Mouse (Mus musculus) midbrain, postnatal 0 days (tissue): ENCODE measurements at regions not wholly inside any gene's neighbourhood (a gene's known extent, or its start where the extent isn't known, plus 50 kb on each side); places are given as distances from the start of the nearest gene placed in this dataset.
A peak's percentile ranks its signal among the peaks of the same experiment; 100 is the strongest.
"Not testable (repeated sequence)": the region's sequence is repeated elsewhere in the genome, so short reads cannot be mapped to it uniquely, and the experiment has no call there.

Experiments used
- ATAC-seq: fragments of 200-750 bp; cut with Nextera tagmentation; 2 replicates; pipeline ENCODE4 v1.8.0; 2017; ENCODE audit warnings: moderate number of reproducible peaks, mild to moderate bottlenecking, moderate TSS enrichment, moderate library complexity; ENCODE audit not compliant: low FRiP score
- DNase-seq: peaks from one replicate; pipeline ENCODE4 v3.0.0-alpha.2; 2015; ENCODE audit warnings: low spot score
- H3K27ac ChIP-seq: fragments of 300-500 bp; sonication (generic); 2 replicates; pipeline ENCODE4 v1.5.1; 2014; ENCODE audit warnings: low read depth, mild to moderate bottlenecking, low read length, mixed read lengths
- H3K27me3 ChIP-seq: fragments of 300-500 bp; sonication (generic); 2 replicates; pipeline ENCODE4 v1.6.1; 2014; ENCODE audit warnings: low read length, control low read depth, mixed read lengths; ENCODE audit not compliant: insufficient read depth
- H3K36me3 ChIP-seq: fragments of 300-500 bp; sonication (generic); 2 replicates; pipeline ENCODE4 v1.6.1; 2014; ENCODE audit warnings: low read length, control low read depth, mixed read lengths; ENCODE audit not compliant: insufficient read depth
- H3K4me1 ChIP-seq: fragments of 300-500 bp; sonication (generic); 2 replicates; pipeline ENCODE4 v1.6.1; 2014; ENCODE audit warnings: mild to moderate bottlenecking, control low read depth, antibody characterized with exemption, low read length, mixed read lengths; ENCODE audit not compliant: insufficient read depth
- H3K4me2 ChIP-seq: fragments of 300-500 bp; sonication (generic); 2 replicates; pipeline ENCODE4 v1.6.1; 2014; ENCODE audit warnings: low read depth, mild to moderate bottlenecking, low read length, mixed read lengths; ENCODE audit not compliant: poor library complexity, severe bottlenecking
- H3K4me3 ChIP-seq: fragments of 300-500 bp; sonication (generic); 2 replicates; pipeline ENCODE4 v1.5.1; 2014; ENCODE audit warnings: low read depth, mild to moderate bottlenecking, low read length, moderate library complexity
- H3K9ac ChIP-seq: fragments of 300-500 bp; sonication (generic); replicated peaks from 2 replicates; pipeline ENCODE4 v1.6.1; 2014; ENCODE audit warnings: mild to moderate bottlenecking, low read length, moderate library complexity, mixed read lengths; ENCODE audit not compliant: poor library complexity, severe bottlenecking
- H3K9me3 ChIP-seq: fragments of 300-500 bp; sonication (generic); 2 replicates; pipeline ENCODE4 v1.6.1; 2016; ENCODE audit warnings: low read length, control low read depth
- CTCF ChIP-seq: IDR thresholded peaks from 2 replicates; pipeline ENCODE4 v1.5.1; 2016; ENCODE audit warnings: antibody characterized with exemption, mild to moderate bottlenecking
- WGBS: fragments of 180-500 bp; shearing (Covaris S2); extraction: QIAGEN DNeasy Blood & Tissue Kit; methylation state at CpG from one replicate; pipeline ENCODE4 v1.1.7; 2014; 5-methylcytosine and 5-hydroxymethylcytosine counted together

DNA sequence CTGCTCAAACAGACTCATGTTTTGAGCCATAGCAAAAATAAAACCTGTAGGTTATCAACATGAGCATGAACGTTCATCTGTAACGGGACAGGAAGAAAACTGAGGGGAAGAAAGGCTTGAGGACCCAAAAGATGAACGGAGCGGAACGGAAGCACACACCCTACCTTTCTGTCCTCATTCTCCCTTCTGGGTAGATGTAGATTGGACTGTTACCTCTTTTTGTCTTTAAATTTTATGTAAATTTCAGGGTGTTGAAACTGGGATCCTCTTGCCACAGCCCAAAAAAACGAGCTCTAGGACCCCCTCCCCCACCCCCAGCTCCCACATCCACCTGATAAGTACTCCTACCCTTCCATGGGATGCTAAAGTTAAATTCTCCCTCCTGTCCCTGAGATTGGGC is 107.8 kb upstream of the Ipo5 start:
- TF ChIP-seq CTCF, result no peak
- H3K9ac ChIP-seq, result no peak overlapping the region
- no peak overlapping the region for H3K27ac ChIP-seq
- no peak for ATAC-seq
- H3K4me1 ChIP-seq, result 0 out of 2 replicates have a peak, but pooled peaks cover 6% of the 10 kb centered on the region
- H3K9me3 ChIP-seq, result no peaks in the 10 kb centered on the region
- H3K4me3 ChIP-seq, result 0 out of 2 replicates have a peak overlapping the region, but pooled peaks have one; percentile 2
- H3K4me2 ChIP-seq, result peak overlapping the region; percentile 24; the same call in 1 of the 2 replicates
- 31% methylated on average over 6 of the region's 6 CpGs for WGBS
- H3K36me3 ChIP-seq, result no peaks in the 10 kb centered on the region
- no peaks in the 10 kb centered on the region for H3K27me3 ChIP-seq
- DNase-seq, result no peak

DNA sequence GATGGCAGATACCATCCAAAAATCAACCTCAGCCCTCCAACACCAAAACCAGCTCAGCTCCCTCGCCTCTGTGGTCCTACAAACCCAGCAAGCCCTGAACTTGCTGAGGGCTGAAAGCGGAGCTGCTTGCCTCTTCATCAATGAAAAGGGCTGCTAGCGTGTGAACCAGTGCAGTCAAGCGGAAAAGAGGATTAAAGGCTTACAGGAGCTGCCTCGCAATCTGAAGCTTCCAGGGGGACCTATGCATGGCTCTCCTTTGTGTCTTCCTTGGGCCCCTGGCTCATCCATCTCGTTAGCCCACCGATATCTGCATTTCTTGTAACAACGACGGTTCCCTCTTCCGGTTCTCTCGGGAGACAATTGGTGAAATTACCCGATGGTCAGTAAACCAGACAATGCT is 107.3 kb upstream of the Ipo5 start:
- 0 out of 2 replicates have a peak, but pooled peaks have one; percentile 60 for ATAC-seq
- Histone ChIP-seq H3K4me3 (0 out of 2 replicates have a peak overlapping the region, but pooled peaks have one; percentile 2), H3K36me3 (no peaks in the 10 kb centered on the region), H3K9me3 (no peaks in the 10 kb centered on the region), H3K9ac (no peak overlapping the region), H3K4me2 (peak overlapping the region; percentile 24), H3K4me1 (0 out of 2 replicates have a peak, but pooled peaks cover 6% of the 10 kb centered on the region), H3K27ac (no peak overlapping the region), H3K27me3 (no peaks in the 10 kb centered on the region)
- peak; percentile 75 for DNase-seq
- WGBS, result 3% methylated on average over 12 of the region's 12 CpGs
- TF ChIP-seq CTCF, result no peak

DNA sequence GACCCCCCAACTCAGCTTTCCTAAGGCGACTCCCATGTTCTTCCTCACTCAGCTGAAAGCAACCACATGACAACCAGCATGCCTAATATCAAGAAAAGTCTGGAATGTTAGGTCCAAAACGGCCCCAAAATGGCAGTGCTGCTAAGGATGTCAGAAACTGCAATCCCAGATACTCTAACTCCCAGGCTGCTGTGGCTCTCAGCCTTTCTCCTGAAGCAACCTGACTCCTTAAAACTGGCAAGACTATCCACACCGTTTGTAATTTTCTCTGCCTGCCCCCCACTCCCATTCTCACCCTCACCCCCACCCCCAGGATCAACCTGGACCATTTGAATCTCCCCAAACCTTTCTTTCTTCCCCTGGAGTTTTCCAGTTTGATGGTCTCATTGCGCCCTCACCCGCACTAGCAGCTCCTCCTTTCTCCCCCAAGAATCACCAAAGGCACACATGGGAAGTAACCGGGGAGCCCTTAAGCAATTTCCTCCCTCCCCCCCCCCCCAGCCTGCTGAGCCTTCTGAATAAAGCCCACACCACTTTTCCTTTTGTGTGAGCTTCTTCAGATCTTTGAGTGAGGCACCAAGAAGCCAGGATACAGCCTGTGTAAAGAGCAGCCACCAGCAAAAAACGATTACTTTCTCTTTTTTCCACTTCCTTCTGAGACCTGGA is 106.7 kb upstream of the Ipo5 start:
- H3K4me3 ChIP-seq, result no peak overlapping the region
- ATAC-seq (0 out of 2 replicates have a peak, but pooled peaks have one; percentile 20), DNase-seq (peak; percentile 2)

DNA sequence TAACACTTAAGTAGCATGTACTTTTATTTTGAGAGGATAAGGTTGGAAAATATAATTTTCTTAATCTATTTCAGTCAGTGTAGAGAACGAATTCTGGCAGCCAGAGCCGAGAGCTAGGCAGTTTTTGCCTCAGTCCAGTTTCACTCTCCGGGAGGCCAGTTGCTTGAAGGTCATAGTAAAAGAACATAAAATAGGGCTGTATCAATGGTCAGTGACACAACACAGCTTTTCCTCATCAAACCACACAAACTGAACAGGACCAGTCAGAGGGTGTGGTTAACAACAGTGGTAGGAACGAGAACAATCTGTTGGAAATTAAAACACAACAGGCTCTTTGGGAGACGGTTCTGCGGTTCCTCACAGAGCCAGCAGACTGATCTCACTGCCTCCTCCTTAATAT is 105.9 kb upstream of the Ipo5 start:
- Histone ChIP-seq H3K36me3 (no peaks in the 10 kb centered on the region), H3K27ac (no peak overlapping the region), H3K9me3 (no peaks in the 10 kb centered on the region), H3K4me2 (no peak overlapping the region), H3K9ac (no peak overlapping the region), H3K4me1 (0 out of 2 replicates have a peak, but pooled peaks cover 6% of the 10 kb centered on the region), H3K27me3 (no peaks in the 10 kb centered on the region), H3K4me3 (no peak overlapping the region)
- DNase-seq, result no peak
- TF ChIP-seq CTCF, result no peak
- 36% methylated on average over 6 of the region's 6 CpGs for WGBS
- ATAC-seq, result no peak

More for the DNA sequence above, 106.7 kb upstream of the Ipo5 start:
- no peak for TF ChIP-seq CTCF
- WGBS, result 9% methylated on average over 7 of the region's 7 CpGs
- Histone ChIP-seq H3K4me2 (peak overlapping the region; percentile 24; the same call in 1 of the 2 replicates), H3K36me3 (no peaks in the 10 kb centered on the region), H3K27me3 (no peaks in the 10 kb centered on the region), H3K9ac (no peak overlapping the region), H3K4me1 (0 out of 2 replicates have a peak, but pooled peaks cover 6% of the 10 kb centered on the region), H3K9me3 (no peaks in the 10 kb centered on the region), H3K27ac (no peak overlapping the region)

DNA sequence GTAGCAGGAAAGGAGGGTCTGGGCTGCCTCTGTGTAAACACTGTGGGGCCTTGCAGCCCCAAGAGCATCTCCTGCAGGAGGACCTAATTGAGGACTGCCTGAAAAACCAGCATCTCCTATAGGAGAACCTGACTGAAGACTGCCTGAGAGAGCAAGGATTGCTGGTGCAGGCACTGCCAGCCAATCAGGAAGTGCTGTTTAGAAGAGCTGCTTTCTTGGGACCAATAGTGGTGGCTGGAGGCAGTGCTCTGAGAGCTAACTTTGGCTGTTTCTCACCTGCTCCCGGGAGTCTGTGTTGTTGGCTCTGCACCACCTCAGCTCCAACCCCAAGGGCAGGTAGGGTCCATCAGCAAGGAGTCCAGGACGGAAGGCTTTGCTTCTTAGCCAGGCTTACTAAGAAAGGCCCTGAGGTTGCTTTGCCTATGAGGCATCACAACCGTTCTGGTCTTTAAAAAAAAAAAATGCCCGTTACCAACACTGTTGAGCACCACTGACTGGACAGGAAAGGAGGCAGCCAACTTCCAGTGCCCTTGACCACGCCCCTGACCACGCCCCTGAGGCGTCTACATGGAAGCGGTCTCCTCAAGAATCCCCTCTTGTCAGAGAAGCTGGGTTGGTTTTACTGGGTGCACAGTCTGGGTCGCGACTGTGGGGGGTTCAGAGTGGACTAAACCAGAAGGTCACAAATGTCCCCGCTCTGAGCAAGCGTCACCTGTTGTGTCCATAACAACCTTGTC is 105.0 kb upstream of the Ipo5 start:
- H3K9ac ChIP-seq, DNase-seq, H3K4me2 ChIP-seq, H3K9me3 ChIP-seq, H3K36me3 ChIP-seq, ATAC-seq, H3K4me1 ChIP-seq, H3K27me3 ChIP-seq, H3K4me3 ChIP-seq, H3K27ac ChIP-seq: not testable (repeated sequence)
- WGBS, result 55% methylated on average over 12 of the region's 12 CpGs

DNA sequence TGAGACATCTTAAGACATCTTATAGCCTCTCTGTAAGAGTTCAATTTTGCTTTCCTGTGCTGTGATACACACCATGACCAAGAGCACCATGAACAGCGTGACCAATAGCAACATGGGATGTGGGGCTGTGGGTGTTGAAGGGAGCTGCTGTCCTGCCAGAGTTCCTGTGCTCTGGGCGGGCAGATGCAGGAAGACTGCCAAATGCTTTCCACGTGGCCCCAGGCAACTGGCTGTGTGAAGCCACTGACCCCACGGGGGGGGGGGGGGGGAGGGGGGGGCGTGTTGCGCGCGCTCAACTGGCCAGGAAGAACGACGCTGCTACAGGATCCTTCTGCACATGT is 104.5 kb upstream of the Ipo5 start:
- H3K9ac ChIP-seq, result no peak overlapping the region
- no peaks in the 10 kb centered on the region for H3K9me3 ChIP-seq
- H3K36me3 ChIP-seq, result no peaks in the 10 kb centered on the region
- no peak overlapping the region for H3K27ac ChIP-seq
- no peak overlapping the region for H3K4me3 ChIP-seq
- H3K4me1 ChIP-seq, result 0 out of 2 replicates have a peak, but pooled peaks cover 6% of the 10 kb centered on the region
- no peaks in the 10 kb centered on the region for H3K27me3 ChIP-seq
- H3K4me2 ChIP-seq, result no peak overlapping the region
- ATAC-seq (no peak), DNase-seq (peak; percentile 37)
- TF ChIP-seq CTCF, result no peak
- WGBS, result 49% methylated on average over 4 of the region's 10 CpGs
